Mouse (Mus musculus) MEL (cell line): Measurements from ENCODE around the gene Amz2. TPM values are rescaled to one million over a fixed set of nuclear protein-coding genes. Genes with fewer than 3 reads are reported as not detected.
A peak's percentile ranks its signal among the peaks of the same experiment; 100 is the strongest.

Experiments used
- DNase-seq: peaks from one replicate; pipeline ENCODE4 v3.0.0; 2011; ENCODE audit warnings: low read depth, low spot score
- H3K27ac ChIP-seq: 2 replicates; pipeline ENCODE4 v1.5.1; 2012; ENCODE audit warnings: low read depth, mild to moderate bottlenecking, control low read depth, low read length, moderate library complexity; ENCODE audit not compliant: control insufficient read depth
- H3K27me3 ChIP-seq, 2 experiments: fragments of 150-350 bp in 1 of 2; sonication (generic) in 1 of 2; 2 replicates each; pipeline ENCODE4 v1.6.1; 2012; ENCODE audit warnings: low read length in 2 of 2, mild to moderate bottlenecking in 2 of 2, improper control_type of control experiment in 1 of 2, moderate library complexity in 1 of 2; ENCODE audit not compliant: insufficient read depth in 2 of 2, control insufficient read depth in 1 of 2
- H3K36me3 ChIP-seq, 2 experiments: 2 replicates each; pipeline ENCODE4 v1.6.1; 2012 to 2014; ENCODE audit warnings: low read length in 2 of 2, improper control_type of control experiment in 1 of 2, inconsistent platforms in 1 of 2, mild to moderate bottlenecking in 1 of 2; ENCODE audit not compliant: insufficient read depth in 2 of 2, control insufficient read depth in 1 of 2
- H3K4me1 ChIP-seq, 2 experiments: fragments of 150-350 bp in 1 of 2; sonication (generic) in 1 of 2; 2 replicates each; pipeline ENCODE4 v1.6.1; 2012; ENCODE audit warnings: low read length in 2 of 2, improper control_type of control experiment in 1 of 2, mild to moderate bottlenecking in 1 of 2; ENCODE audit not compliant: insufficient read depth in 2 of 2, control insufficient read depth in 1 of 2
- H3K4me3 ChIP-seq, 2 experiments: fragments of 150-350 bp in 1 of 2; sonication (generic) in 1 of 2; 2 replicates each; pipeline ENCODE4 v1.5.1; 2012; ENCODE audit warnings: low read depth in 2 of 2, low read length in 2 of 2, mild to moderate bottlenecking in 2 of 2, moderate library complexity in 2 of 2, control low read depth in 1 of 2, improper control_type of control experiment in 1 of 2; ENCODE audit not compliant: control insufficient read depth in 1 of 2, insufficient read depth in 1 of 2
- H3K79me2 ChIP-seq: 2 replicates; pipeline ENCODE4 v1.6.1; 2012; ENCODE audit warnings: mild to moderate bottlenecking, low read length, moderate library complexity; ENCODE audit not compliant: control insufficient read depth, poor library complexity, insufficient read depth
- H3K9ac ChIP-seq: 2 replicates; pipeline ENCODE4 v1.6.1; 2012; ENCODE audit warnings: low read depth, mild to moderate bottlenecking, control low read depth, low read length, moderate library complexity; ENCODE audit not compliant: control insufficient read depth, poor library complexity, severe bottlenecking
- H3K9me3 ChIP-seq: fragments of 150-350 bp; sonication (generic); replicated peaks from 2 replicates; pipeline ENCODE4 v1.6.1; 2012; ENCODE audit warnings: mild to moderate bottlenecking, low read length, improper control_type of control experiment, moderate library complexity; ENCODE audit not compliant: insufficient read depth
- BHLHE40 ChIP-seq: IDR thresholded peaks from 2 replicates; pipeline ENCODE4 v1.6.1; 2012; ENCODE audit warnings: low read depth, mild to moderate bottlenecking, inconsistent platforms, low read length, improper control_type of control experiment, borderline replicate concordance
- E2F4 ChIP-seq: IDR thresholded peaks from 2 replicates; pipeline ENCODE4 v1.6.1; 2011; ENCODE audit warnings: low read depth, low read length, improper control_type of control experiment, borderline replicate concordance
- HCFC1 ChIP-seq: IDR thresholded peaks from 2 replicates; pipeline ENCODE4 v1.6.1; 2012; ENCODE audit warnings: low read depth, mild to moderate bottlenecking, inconsistent platforms, low read length, improper control_type of control experiment, moderate library complexity
- JUND ChIP-seq: IDR thresholded peaks from 2 replicates; pipeline ENCODE4 v1.6.1; 2011; ENCODE audit warnings: low read depth, mild to moderate bottlenecking, improper control_type of control experiment, low read length
- MAFK ChIP-seq: IDR thresholded peaks from 2 replicates; pipeline ENCODE4 v1.6.1; 2011; ENCODE audit warnings: low read depth, mild to moderate bottlenecking, low read length, improper control_type of control experiment, borderline replicate concordance
- MEF2A ChIP-seq: IDR thresholded peaks from 2 replicates; pipeline ENCODE4 v1.6.1; 2014; ENCODE audit warnings: low read depth, mild to moderate bottlenecking, inconsistent platforms, low read length, improper control_type of control experiment; ENCODE audit not compliant: poor library complexity, insufficient replicate concordance, severe bottlenecking; ENCODE audit errors: extremely low read depth
- NELFE ChIP-seq: IDR thresholded peaks from 2 replicates; pipeline ENCODE4 v1.6.1; 2011; ENCODE audit warnings: low read depth, low read length, improper control_type of control experiment
- POLR2A ChIP-seq, 2 experiments: IDR thresholded peaks; 2 replicates each; pipeline ENCODE4 v1.6.1; 2011 to 2012; ENCODE audit warnings: low read length in 2 of 2, mild to moderate bottlenecking in 2 of 2, control low read depth in 1 of 2, improper control_type of control experiment in 1 of 2, low read depth in 1 of 2, moderate library complexity in 1 of 2; ENCODE audit not compliant: control insufficient read depth in 1 of 2, insufficient read depth in 1 of 2, poor library complexity in 1 of 2
- POLR2AphosphoS5 ChIP-seq: IDR thresholded peaks from 2 replicates; pipeline ENCODE4 v1.6.1; 2012; ENCODE audit warnings: low read depth, borderline replicate concordance, mild to moderate bottlenecking, inconsistent platforms, low read length, moderate library complexity, mixed read lengths
- RAD21 ChIP-seq: IDR thresholded peaks from 2 replicates; pipeline ENCODE4 v1.6.1; 2011; ENCODE audit warnings: mild to moderate bottlenecking, low read depth, low read length, improper control_type of control experiment
- RCOR1 ChIP-seq: IDR thresholded peaks from 2 replicates; pipeline ENCODE4 v1.6.1; 2012; ENCODE audit warnings: low read depth, mild to moderate bottlenecking, inconsistent platforms, low read length, improper control_type of control experiment
- TAL1 ChIP-seq: IDR thresholded peaks from 2 replicates; pipeline ENCODE4 v1.6.1; 2012; ENCODE audit warnings: mild to moderate bottlenecking, inconsistent platforms, low read length, moderate library complexity, mixed read lengths
- TCF12 ChIP-seq: IDR thresholded peaks from 2 replicates; pipeline ENCODE4 v1.6.1; 2014; ENCODE audit warnings: low read depth, mild to moderate bottlenecking, inconsistent platforms, low read length, improper control_type of control experiment, moderate library complexity
- UBTF ChIP-seq: IDR thresholded peaks from 2 replicates; pipeline ENCODE4 v1.6.1; 2012; ENCODE audit warnings: low read depth, mild to moderate bottlenecking, inconsistent platforms, low read length, improper control_type of control experiment, moderate library complexity, borderline replicate concordance; ENCODE audit not compliant: insufficient read depth
- USF1 ChIP-seq: IDR thresholded peaks from 2 replicates; pipeline ENCODE4 v1.6.1; 2014; ENCODE audit warnings: low read depth, mild to moderate bottlenecking, inconsistent platforms, low read length, improper control_type of control experiment, moderate library complexity
- USF2 ChIP-seq, 2 experiments: IDR thresholded peaks; 2 replicates each; pipeline ENCODE4 v1.6.1; 2011 to 2012; ENCODE audit warnings: improper control_type of control experiment in 2 of 2, low read length in 2 of 2, borderline replicate concordance in 1 of 2, inconsistent platforms in 1 of 2, low read depth in 1 of 2, mild to moderate bottlenecking in 1 of 2; ENCODE audit not compliant: insufficient read depth in 1 of 2
- ZC3H11A ChIP-seq: IDR thresholded peaks from 2 replicates; pipeline ENCODE4 v1.6.1; 2012; ENCODE audit warnings: low read depth, mild to moderate bottlenecking, inconsistent platforms, low read length, improper control_type of control experiment
- ZNF384 ChIP-seq: IDR thresholded peaks from 2 replicates; pipeline ENCODE4 v1.6.1; 2012; ENCODE audit warnings: low read depth, mild to moderate bottlenecking, inconsistent platforms, low read length, improper control_type of control experiment
- polyA plus RNA-seq, 2 experiments: library from polyadenylated mRNA; stranded (reverse) in 1 of 2; unstranded in 1 of 2; fragments of >175 nt in 1 of 2; fragments of >200 nt in 1 of 2; gene quantifications; 2 replicates each; pipeline versions ENCODE4 v1.2.1 to v1.2.4; 2012; ENCODE audit warnings: low replicate concordance in 2 of 2, low read depth in 1 of 2; ENCODE audit not compliant: insufficient read length in 2 of 2, insufficient read depth in 1 of 2, missing spikeins in 1 of 2
- total RNA-seq: library from RNA; depleted of rRNA; stranded (reverse); fragments of 300-350 nt; gene quantifications from 2 replicates; pipeline ENCODE4 v1.2.3, GENCODE M21; 2012

The Amz2 gene
- total and polyA plus RNA-seq, 3 experiments: 40.2 to 1,743 (median 47.1) TPM

GRCm38 (mm10) chr11:109395291-109395690 lies 30.5 kb upstream of the Amz2 start:
- H3K36me3 ChIP-seq: peaks cover 0 to 10% of the 10 kb centered on the region in 2 experiments; a peak in 2 of 4 replicates
- TF ChIP-seq HCFC1 (no peak), NELFE (no peak), POLR2A (IDR thresholded peaks at IDR 0.05; ENCODE audit: control insufficient read depth in 1 of 2, insufficient read depth in 1 of 2, low read depth in 1 of 2, low read length in 2 of 2, poor library complexity in 1 of 2) (no peak), MAFK (no peak), UBTF (no peak), RCOR1 (no peak), POLR2AphosphoS5 (no peak), TAL1 (no peak), JUND (no peak), ZC3H11A (no peak), ZNF384 (no peak), USF2 (IDR thresholded peaks at IDR 0.05; ENCODE audit: borderline replicate concordance in 1 of 2, insufficient read depth in 1 of 2, low read depth in 1 of 2, low read length in 2 of 2) (no peak), RAD21 (no peak), E2F4 (no peak), TCF12 (no peak), USF1 (no peak), MEF2A (no peak), BHLHE40 (no peak)
- no peak overlapping the region for H3K4me3 ChIP-seq
- no peaks in the 10 kb centered on the region for H3K9me3 ChIP-seq
- H3K79me2 ChIP-seq: no peaks in the 10 kb centered on the region; the same call in 1 of the 2 replicates
- no peak for DNase-seq
- no peaks in the 10 kb centered on the region for H3K4me1 ChIP-seq
- no peaks in the 10 kb centered on the region for H3K27me3 ChIP-seq
- H3K9ac ChIP-seq: no peak overlapping the region
- H3K27ac ChIP-seq: no peak overlapping the region

GRCm38 (mm10) chr11:109406431-109406830 lies 19.3 kb upstream of the Amz2 start:
- no peak for TF ChIP-seq ZC3H11A
- peak; percentile 73; the same call in 1 of the 2 replicates for TF ChIP-seq MAFK
- peaks cover 7 to 8% of the 10 kb centered on the region in 2 experiments; a peak in 3 of 4 replicates for H3K4me1 ChIP-seq
- H3K27me3 ChIP-seq: no peaks in the 10 kb centered on the region
- H3K4me3 ChIP-seq: no peak overlapping the region
- H3K36me3 ChIP-seq: peaks cover 0 to 2% of the 10 kb centered on the region in 2 experiments; a peak in 1 of 4 replicates
- H3K9me3 ChIP-seq: no peaks in the 10 kb centered on the region
- H3K9ac ChIP-seq: no peak overlapping the region
- no peak overlapping the region for H3K27ac ChIP-seq
- H3K79me2 ChIP-seq: no peaks in the 10 kb centered on the region
- no peak for DNase-seq
